12 mouse cellular contexts compared by ENCODE assay signal in genomic region chr1:178309487-178309886, GRCm38 (mm10).
"Had no signal": no experiment of that assay in that cellular context is flagged by ENCODE, and none has a peak within 500 bp of the region (broad histone marks: within the 10 kb centered on the region; RNA-seq: fewer than 3 reads in every experiment).

No protein-coding gene starts in this region.

- H3K9me3 ChIP-seq: hindbrain, embryonic 15.5 days; liver, embryonic 13.5 days; megakaryocyte, embryonic 14.5 days; midbrain, embryonic 12.5 days; stomach, embryonic 15.5 days had no signal

- H3K4me2 ChIP-seq: hindbrain, embryonic 15.5 days; liver, embryonic 13.5 days; midbrain, embryonic 12.5 days; stomach, embryonic 15.5 days had no signal

- H3K4me1 ChIP-seq: hindbrain, embryonic 15.5 days; midbrain, embryonic 12.5 days; stomach, embryonic 15.5 days had no signal

- H3K27me3 ChIP-seq: hindbrain, embryonic 15.5 days; liver, embryonic 13.5 days; megakaryocyte, embryonic 14.5 days; midbrain, embryonic 12.5 days; stomach, embryonic 15.5 days had no signal

- DNase-seq: kidney, adult 2 months; liver; liver, embryonic 13.5 days; liver, postnatal 0 days; right cerebral cortex, postnatal 14 days; thymus, postnatal 36 days had no signal

- H3K27ac ChIP-seq: hindbrain, embryonic 15.5 days; liver, embryonic 13.5 days; macrophage; midbrain, embryonic 12.5 days; stomach, embryonic 15.5 days had no signal

- H3K36me3 ChIP-seq: hindbrain, embryonic 15.5 days; liver, embryonic 13.5 days; midbrain, embryonic 12.5 days; stomach, embryonic 15.5 days had no signal

- H3K9ac ChIP-seq: hindbrain, embryonic 15.5 days; liver, embryonic 13.5 days; liver, postnatal 0 days; midbrain, embryonic 12.5 days; stomach, embryonic 15.5 days had no signal

- H3K4me3 ChIP-seq: hindbrain, embryonic 15.5 days; liver, embryonic 13.5 days; megakaryocyte, embryonic 14.5 days; midbrain, embryonic 12.5 days; stomach, embryonic 15.5 days had no signal

- ATAC-seq: liver, postnatal 0 days; midbrain, embryonic 16.5 days had no signal
